Mouse (Mus musculus) cortical plate, adult 2 months (tissue): Measurements from ENCODE around the gene Syt14.

Experiments used
- CTCF ChIP-seq: fragments of 200-500 bp; IDR thresholded peaks from 2 replicates; pipeline ENCODE4 v1.5.1; 2011; ENCODE audit warnings: mild to moderate bottlenecking, control low read depth, low read length; ENCODE audit not compliant: insufficient read depth; ENCODE audit errors: extremely low read depth
- POLR2A ChIP-seq: fragments of 200-500 bp; IDR thresholded peaks from 2 replicates; pipeline ENCODE4 v1.6.1; 2011; ENCODE audit warnings: mild to moderate bottlenecking, low read length, control low read depth; ENCODE audit not compliant: insufficient read depth; ENCODE audit errors: extremely low read depth

- TF ChIP-seq CTCF: no peak
- TF ChIP-seq POLR2A: no peak
These were observed 156.4 kb downstream of the Syt14 start for GRCm38 (mm10) chr1:192879086-192879580.
